Mouse (Mus musculus) MEL (cell line): ENCODE measurements around the gene Ndufa7. TPM values are rescaled to one million over a fixed set of nuclear protein-coding genes. Genes with fewer than 3 reads are reported as not detected.

Experiments used
- DNase-seq: peaks from one replicate; pipeline ENCODE4 v3.0.0; 2011; ENCODE audit warnings: low read depth, low spot score
- H3K27ac ChIP-seq: 2 replicates; pipeline ENCODE4 v1.5.1; 2012; ENCODE audit warnings: low read depth, mild to moderate bottlenecking, control low read depth, low read length, moderate library complexity; ENCODE audit not compliant: control insufficient read depth
- H3K27me3 ChIP-seq, 2 experiments: fragments of 150-350 bp in 1 of 2; sonication (generic) in 1 of 2; 2 replicates each; pipeline ENCODE4 v1.6.1; 2012; ENCODE audit warnings: low read length in 2 of 2, mild to moderate bottlenecking in 2 of 2, improper control_type of control experiment in 1 of 2, moderate library complexity in 1 of 2; ENCODE audit not compliant: insufficient read depth in 2 of 2, control insufficient read depth in 1 of 2
- H3K36me3 ChIP-seq, 2 experiments: 2 replicates each; pipeline ENCODE4 v1.6.1; 2012 to 2014; ENCODE audit warnings: low read length in 2 of 2, improper control_type of control experiment in 1 of 2, inconsistent platforms in 1 of 2, mild to moderate bottlenecking in 1 of 2; ENCODE audit not compliant: insufficient read depth in 2 of 2, control insufficient read depth in 1 of 2
- H3K4me1 ChIP-seq, 2 experiments: fragments of 150-350 bp in 1 of 2; sonication (generic) in 1 of 2; 2 replicates each; pipeline ENCODE4 v1.6.1; 2012; ENCODE audit warnings: low read length in 2 of 2, improper control_type of control experiment in 1 of 2, mild to moderate bottlenecking in 1 of 2; ENCODE audit not compliant: insufficient read depth in 2 of 2, control insufficient read depth in 1 of 2
- H3K4me3 ChIP-seq, 2 experiments: fragments of 150-350 bp in 1 of 2; sonication (generic) in 1 of 2; 2 replicates each; pipeline ENCODE4 v1.5.1; 2012; ENCODE audit warnings: low read depth in 2 of 2, low read length in 2 of 2, mild to moderate bottlenecking in 2 of 2, moderate library complexity in 2 of 2, control low read depth in 1 of 2, improper control_type of control experiment in 1 of 2; ENCODE audit not compliant: control insufficient read depth in 1 of 2, insufficient read depth in 1 of 2
- H3K79me2 ChIP-seq: 2 replicates; pipeline ENCODE4 v1.6.1; 2012; ENCODE audit warnings: mild to moderate bottlenecking, low read length, moderate library complexity; ENCODE audit not compliant: control insufficient read depth, poor library complexity, insufficient read depth
- H3K9ac ChIP-seq: 2 replicates; pipeline ENCODE4 v1.6.1; 2012; ENCODE audit warnings: low read depth, mild to moderate bottlenecking, control low read depth, low read length, moderate library complexity; ENCODE audit not compliant: control insufficient read depth, poor library complexity, severe bottlenecking
- H3K9me3 ChIP-seq: fragments of 150-350 bp; sonication (generic); replicated peaks from 2 replicates; pipeline ENCODE4 v1.6.1; 2012; ENCODE audit warnings: mild to moderate bottlenecking, low read length, improper control_type of control experiment, moderate library complexity; ENCODE audit not compliant: insufficient read depth
- BHLHE40 ChIP-seq: IDR thresholded peaks from 2 replicates; pipeline ENCODE4 v1.6.1; 2012; ENCODE audit warnings: low read depth, mild to moderate bottlenecking, inconsistent platforms, low read length, improper control_type of control experiment, borderline replicate concordance
- CHD2 ChIP-seq: IDR thresholded peaks from 2 replicates; pipeline ENCODE4 v1.6.1; 2011; ENCODE audit warnings: low read length, improper control_type of control experiment
- ELF1 ChIP-seq: IDR thresholded peaks from 2 replicates; pipeline ENCODE4 v1.6.1; 2014; ENCODE audit warnings: low read depth, mild to moderate bottlenecking, inconsistent platforms, low read length, improper control_type of control experiment, moderate library complexity
- EP300 ChIP-seq, 2 experiments: IDR thresholded peaks; 2 replicates each; pipeline ENCODE4 v1.6.1; 2011; ENCODE audit warnings: improper control_type of control experiment in 2 of 2, low read length in 2 of 2, low read depth in 1 of 2, mild to moderate bottlenecking in 1 of 2
- GABPA ChIP-seq: IDR thresholded peaks from 2 replicates; pipeline ENCODE4 v1.6.1; 2012; ENCODE audit warnings: low read depth, mild to moderate bottlenecking, inconsistent platforms, low read length, improper control_type of control experiment, moderate library complexity
- GATA1 ChIP-seq: IDR thresholded peaks from 2 replicates; pipeline ENCODE4 v1.6.1; 2011; ENCODE audit warnings: low read depth, low read length, improper control_type of control experiment
- HCFC1 ChIP-seq: IDR thresholded peaks from 2 replicates; pipeline ENCODE4 v1.6.1; 2012; ENCODE audit warnings: low read depth, mild to moderate bottlenecking, inconsistent platforms, low read length, improper control_type of control experiment, moderate library complexity
- JUND ChIP-seq: IDR thresholded peaks from 2 replicates; pipeline ENCODE4 v1.6.1; 2011; ENCODE audit warnings: low read depth, mild to moderate bottlenecking, improper control_type of control experiment, low read length
- MAX ChIP-seq: IDR thresholded peaks from 2 replicates; pipeline ENCODE4 v1.6.1; 2011; ENCODE audit warnings: low read length, improper control_type of control experiment
- MAZ ChIP-seq: IDR thresholded peaks from 2 replicates; pipeline ENCODE4 v1.6.1; 2012; ENCODE audit warnings: low read depth, mild to moderate bottlenecking, inconsistent platforms, low read length, improper control_type of control experiment
- MXI1 ChIP-seq: IDR thresholded peaks from 2 replicates; pipeline ENCODE4 v1.6.1; 2011; ENCODE audit warnings: mild to moderate bottlenecking, low read depth, low read length, improper control_type of control experiment
- MYC ChIP-seq: IDR thresholded peaks from 2 replicates; pipeline ENCODE4 v1.6.1; 2011; ENCODE audit warnings: low read depth, mild to moderate bottlenecking, low read length, improper control_type of control experiment, moderate library complexity
- POLR2A ChIP-seq, 2 experiments: IDR thresholded peaks; 2 replicates each; pipeline ENCODE4 v1.6.1; 2011 to 2012; ENCODE audit warnings: low read length in 2 of 2, mild to moderate bottlenecking in 2 of 2, control low read depth in 1 of 2, improper control_type of control experiment in 1 of 2, low read depth in 1 of 2, moderate library complexity in 1 of 2; ENCODE audit not compliant: control insufficient read depth in 1 of 2, insufficient read depth in 1 of 2, poor library complexity in 1 of 2
- POLR2AphosphoS2 ChIP-seq: IDR thresholded peaks from 2 replicates; pipeline ENCODE4 v1.6.1; 2011; ENCODE audit warnings: low read length, improper control_type of control experiment
- POLR2AphosphoS5 ChIP-seq: IDR thresholded peaks from 2 replicates; pipeline ENCODE4 v1.6.1; 2012; ENCODE audit warnings: low read depth, borderline replicate concordance, mild to moderate bottlenecking, inconsistent platforms, low read length, moderate library complexity, mixed read lengths
- RCOR1 ChIP-seq: IDR thresholded peaks from 2 replicates; pipeline ENCODE4 v1.6.1; 2012; ENCODE audit warnings: low read depth, mild to moderate bottlenecking, inconsistent platforms, low read length, improper control_type of control experiment
- SIN3A ChIP-seq: IDR thresholded peaks from 2 replicates; pipeline ENCODE4 v1.6.1; 2012; ENCODE audit warnings: low read length, improper control_type of control experiment, inconsistent platforms
- SMC3 ChIP-seq: IDR thresholded peaks from 2 replicates; pipeline ENCODE4 v1.6.1; 2011; ENCODE audit warnings: low read depth, low read length, improper control_type of control experiment
- TAL1 ChIP-seq: IDR thresholded peaks from 2 replicates; pipeline ENCODE4 v1.6.1; 2012; ENCODE audit warnings: mild to moderate bottlenecking, inconsistent platforms, low read length, moderate library complexity, mixed read lengths
- TBP ChIP-seq: IDR thresholded peaks from 2 replicates; pipeline ENCODE4 v1.8.0; 2011; ENCODE audit warnings: low read depth, low read length, improper control_type of control experiment
- TCF12 ChIP-seq: IDR thresholded peaks from 2 replicates; pipeline ENCODE4 v1.6.1; 2014; ENCODE audit warnings: low read depth, mild to moderate bottlenecking, inconsistent platforms, low read length, improper control_type of control experiment, moderate library complexity
- UBTF ChIP-seq: IDR thresholded peaks from 2 replicates; pipeline ENCODE4 v1.6.1; 2012; ENCODE audit warnings: low read depth, mild to moderate bottlenecking, inconsistent platforms, low read length, improper control_type of control experiment, moderate library complexity, borderline replicate concordance; ENCODE audit not compliant: insufficient read depth
- USF1 ChIP-seq: IDR thresholded peaks from 2 replicates; pipeline ENCODE4 v1.6.1; 2014; ENCODE audit warnings: low read depth, mild to moderate bottlenecking, inconsistent platforms, low read length, improper control_type of control experiment, moderate library complexity
- USF2 ChIP-seq, 2 experiments: IDR thresholded peaks; 2 replicates each; pipeline ENCODE4 v1.6.1; 2011 to 2012; ENCODE audit warnings: improper control_type of control experiment in 2 of 2, low read length in 2 of 2, borderline replicate concordance in 1 of 2, inconsistent platforms in 1 of 2, low read depth in 1 of 2, mild to moderate bottlenecking in 1 of 2; ENCODE audit not compliant: insufficient read depth in 1 of 2
- ZC3H11A ChIP-seq: IDR thresholded peaks from 2 replicates; pipeline ENCODE4 v1.6.1; 2012; ENCODE audit warnings: low read depth, mild to moderate bottlenecking, inconsistent platforms, low read length, improper control_type of control experiment
- ZKSCAN1 ChIP-seq: IDR thresholded peaks from 2 replicates; pipeline ENCODE4 v1.6.1; 2012; ENCODE audit warnings: low read depth, mild to moderate bottlenecking, inconsistent platforms, low read length, improper control_type of control experiment, moderate library complexity
- polyA plus RNA-seq, 2 experiments: library from polyadenylated mRNA; stranded (reverse) in 1 of 2; unstranded in 1 of 2; fragments of >175 nt in 1 of 2; fragments of >200 nt in 1 of 2; gene quantifications; 2 replicates each; pipeline versions ENCODE4 v1.2.1 to v1.2.4; 2012; ENCODE audit warnings: low replicate concordance in 2 of 2, low read depth in 1 of 2; ENCODE audit not compliant: insufficient read length in 2 of 2, insufficient read depth in 1 of 2, missing spikeins in 1 of 2
- total RNA-seq: library from RNA; depleted of rRNA; stranded (reverse); fragments of 300-350 nt; gene quantifications from 2 replicates; pipeline ENCODE4 v1.2.3, GENCODE M21; 2012

Ndufa7 gene
- total and polyA plus RNA-seq, 3 experiments = 326 to 370 TPM; not detected in 1

DNA sequence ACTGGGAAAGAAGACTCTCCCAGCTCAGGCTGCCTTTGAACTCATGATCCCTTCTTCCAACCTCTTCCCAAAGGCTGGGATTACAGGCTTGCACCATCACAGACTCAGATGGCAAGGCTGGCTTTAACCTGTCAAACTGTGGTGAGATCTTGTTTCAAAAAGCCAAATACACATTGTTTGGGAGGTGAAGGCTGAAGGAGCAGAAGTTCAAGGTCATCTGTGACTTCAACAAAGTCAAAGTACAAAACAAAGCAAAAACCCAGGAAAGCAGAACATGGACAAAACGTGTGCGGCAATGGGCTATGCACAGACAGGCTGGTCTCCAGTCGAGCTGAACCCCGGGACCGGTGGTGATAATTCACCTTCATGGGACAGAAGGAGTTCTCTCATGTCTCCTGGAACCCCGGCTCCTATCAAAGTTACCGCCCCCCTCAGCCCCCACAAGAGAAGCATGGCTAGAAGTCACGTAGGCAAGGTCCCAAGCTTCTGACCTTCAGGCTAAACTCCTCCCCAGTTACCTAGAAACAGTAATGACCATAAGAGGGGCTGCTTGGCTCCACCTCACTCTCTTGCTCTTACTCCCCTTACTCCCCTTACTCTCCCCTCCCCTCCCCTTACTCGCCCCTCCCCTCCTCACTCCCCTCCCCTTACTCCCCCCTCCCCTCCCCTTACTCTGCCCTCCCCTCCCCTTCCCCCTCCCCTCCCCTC is 17.0 kb upstream of the Ndufa7 start:
- Histone ChIP-seq H3K4me1 (peaks cover 5 to 13% of the 10 kb centered on the region in 2 experiments), H3K27ac (no peak overlapping the region), H3K9me3 (no peaks in the 10 kb centered on the region), H3K79me2 (no peaks in the 10 kb centered on the region), H3K36me3 (peaks cover 0 to 4% of the 10 kb centered on the region in 2 experiments; a peak in 1 of 4 replicates), H3K9ac (no peak overlapping the region), H3K4me3 (no peak overlapping the region), H3K27me3 (no peaks in the 10 kb centered on the region; a peak in 1 of 4 replicates)
- DNase-seq = no peak
- TF ChIP-seq TCF12 (no peak), RCOR1 (no peak), SIN3A (no peak), TAL1 (no peak), POLR2AphosphoS2 (no peak), ZC3H11A (no peak), MYC (no peak), POLR2AphosphoS5 (no peak), POLR2A (IDR thresholded peaks at IDR 0.05; ENCODE audit: control insufficient read depth in 1 of 2, insufficient read depth in 1 of 2, low read depth in 1 of 2, low read length in 2 of 2, poor library complexity in 1 of 2) (no peak), USF1 (no peak), SMC3 (no peak), TBP (no peak), CHD2 (no peak), JUND (no peak), MXI1 (no peak)

DNA sequence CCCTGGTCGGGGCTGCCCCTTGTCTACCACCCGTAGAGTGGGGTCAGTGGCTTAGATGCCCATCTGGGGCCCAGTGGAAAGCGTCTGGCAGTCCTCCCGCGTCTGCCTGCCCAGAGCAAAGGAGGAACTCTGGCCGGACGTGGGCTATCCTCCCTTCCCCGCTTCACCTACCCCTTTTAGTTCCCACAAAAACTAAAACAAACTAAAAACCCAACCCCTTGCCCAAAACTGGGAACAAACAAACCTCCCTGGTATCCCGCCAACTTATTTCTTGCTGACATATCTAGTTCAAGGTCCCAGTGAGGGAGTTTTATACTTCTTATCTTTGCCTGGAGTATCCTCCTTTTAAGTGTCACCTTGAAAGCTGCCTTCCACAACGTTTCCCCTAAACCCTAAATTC is 16.2 kb upstream of the Ndufa7 start:
- H3K9ac ChIP-seq = peak overlapping the region; percentile 33; the same call in 1 of the 2 replicates
- no peak overlapping the region for H3K4me3 ChIP-seq
- H3K36me3 ChIP-seq = peaks cover 0 to 4% of the 10 kb centered on the region in 2 experiments; a peak in 1 of 4 replicates
- peak; percentile 30 for DNase-seq
- H3K9me3 ChIP-seq = no peaks in the 10 kb centered on the region
- no peaks in the 10 kb centered on the region for H3K79me2 ChIP-seq
- H3K27me3 ChIP-seq = no peaks in the 10 kb centered on the region; a peak in 1 of 4 replicates
- H3K4me1 ChIP-seq = peaks cover 5 to 13% of the 10 kb centered on the region in 2 experiments
- TF ChIP-seq JUND = no peak
- TF ChIP-seq BHLHE40 = no peak
- no peak for TF ChIP-seq ELF1
- no peak for TF ChIP-seq MAZ
- no peak for TF ChIP-seq EP300 (IDR thresholded peaks at IDR 0.05; ENCODE audit: low read depth in 1 of 2, low read length in 2 of 2)
- no peak for TF ChIP-seq MYC
- no peak for TF ChIP-seq GABPA
- TF ChIP-seq POLR2A (IDR thresholded peaks at IDR 0.05; ENCODE audit: control insufficient read depth in 1 of 2, insufficient read depth in 1 of 2, low read depth in 1 of 2, low read length in 2 of 2, poor library complexity in 1 of 2) = no peak
- TF ChIP-seq USF2 (IDR thresholded peaks at IDR 0.05; ENCODE audit: borderline replicate concordance in 1 of 2, insufficient read depth in 1 of 2, low read depth in 1 of 2, low read length in 2 of 2) = no peak
- no peak for TF ChIP-seq CHD2
- no peak for TF ChIP-seq ZKSCAN1
- no peak for TF ChIP-seq GATA1
- no peak for TF ChIP-seq POLR2AphosphoS5
- no peak for TF ChIP-seq HCFC1
- TF ChIP-seq SMC3 = no peak
- no peak for TF ChIP-seq TBP
- no peak for TF ChIP-seq UBTF
- no peak for TF ChIP-seq MAX
- no peak overlapping the region for H3K27ac ChIP-seq
